Mouse (Mus musculus): ENCODE results near the gene Rasa3. TPM values are rescaled to one million over a fixed set of nuclear protein-coding genes. Genes with fewer than 3 reads are reported as not detected.

The Rasa3 gene
- total and polyA plus RNA-seq, 3 experiments, result 22.4 to 28.0 TPM; not detected in 1

DNA sequence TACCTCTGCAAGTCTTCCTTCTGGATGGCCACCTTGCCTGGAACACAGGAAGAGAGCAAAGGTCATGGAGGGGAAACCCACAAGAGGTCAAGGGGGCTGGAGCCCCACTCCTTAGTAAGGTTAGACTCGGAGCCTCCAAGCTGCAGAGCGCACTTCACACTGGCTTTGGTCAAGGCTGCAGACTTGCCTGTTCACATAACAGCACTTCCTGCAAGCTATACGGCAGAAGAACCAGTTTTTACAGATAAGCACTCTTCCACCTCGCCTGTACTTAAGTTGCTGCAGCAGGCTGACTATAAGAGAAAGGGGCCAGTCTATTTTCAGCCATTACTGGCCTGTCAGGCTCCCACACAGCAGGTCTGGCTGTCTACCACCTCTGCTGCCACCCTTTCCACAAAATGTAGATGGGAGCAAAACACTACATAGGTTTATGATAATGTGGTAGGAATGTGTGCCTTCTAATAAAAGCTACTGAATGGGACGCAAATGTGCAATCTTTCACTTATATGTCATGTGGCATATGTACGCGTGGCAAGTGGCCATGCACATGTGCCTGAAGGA, 71.4 kb downstream of the Rasa3 start:
- Histone ChIP-seq H3K27ac (ENCODE audit: control insufficient read depth, low read depth, low read length) (no peak overlapping the region), H3K4me1 (ENCODE audit: control insufficient read depth in 1 of 2, insufficient read depth in 2 of 2, low read length in 2 of 2) (no peaks in the 10 kb centered on the region)
- TF ChIP-seq TCF12 (IDR thresholded peaks at IDR 0.05; ENCODE audit: low read depth, low read length) (no peak), MAFK (IDR thresholded peaks at IDR 0.05; ENCODE audit: borderline replicate concordance, low read depth, low read length) (no peak), ETS1 (IDR thresholded peaks at IDR 0.05; ENCODE audit: low read depth, low read length) (no peak), MYB (IDR thresholded peaks at IDR 0.05; ENCODE audit: low read depth, low read length) (no peak), CHD1 (IDR thresholded peaks at IDR 0.05; ENCODE audit: low read depth, low read length) (no peak), ELF1 (IDR thresholded peaks at IDR 0.05; ENCODE audit: low read depth, low read length) (no peak)

DNA sequence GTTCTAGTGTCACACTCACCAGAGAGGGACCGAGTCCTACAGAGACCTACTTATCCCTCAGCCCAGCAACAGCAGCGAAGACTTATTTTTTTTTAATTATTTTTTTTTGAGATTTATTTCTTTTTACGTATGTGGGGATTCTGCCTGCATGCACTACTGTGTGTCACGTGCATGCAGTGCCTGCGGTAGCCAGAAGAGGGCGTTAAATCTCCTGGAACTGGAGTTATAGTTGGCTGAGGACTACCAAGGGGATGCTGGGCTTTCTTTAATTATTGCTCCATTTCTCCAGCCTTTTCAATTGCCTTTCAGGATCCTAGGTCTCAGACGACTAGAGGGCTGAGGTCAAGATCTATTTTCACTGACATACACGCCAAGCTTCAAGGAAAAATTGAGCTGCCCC, 74.8 kb downstream of the Rasa3 start:
- no peak overlapping the region for H3K27ac ChIP-seq (ENCODE audit: control insufficient read depth, low read depth, low read length)
- H3K27me3 ChIP-seq (ENCODE audit: control insufficient read depth in 1 of 2, insufficient read depth in 2 of 2, low read length in 2 of 2), result no peaks in the 10 kb centered on the region
- no peaks in the 10 kb centered on the region for H3K36me3 ChIP-seq (ENCODE audit: control insufficient read depth in 1 of 2, insufficient read depth in 2 of 2, low read length in 2 of 2)
- H3K79me2 ChIP-seq (ENCODE audit: control insufficient read depth, insufficient read depth, low read length, poor library complexity), result no peaks in the 10 kb centered on the region
- no peak overlapping the region for H3K9ac ChIP-seq (ENCODE audit: control insufficient read depth, low read depth, low read length, poor library complexity, severe bottlenecking)
- no peak overlapping the region for H3K4me3 ChIP-seq (ENCODE audit: control insufficient read depth in 1 of 2, insufficient read depth in 1 of 2, low read depth in 2 of 2, low read length in 2 of 2)
- peak; percentile 60 for DNase-seq (ENCODE audit: low read depth, low spot score)
- H3K4me1 ChIP-seq (ENCODE audit: control insufficient read depth in 1 of 2, insufficient read depth in 2 of 2, low read length in 2 of 2), result no peaks in the 10 kb centered on the region
- H3K9me3 ChIP-seq (replicated peaks; ENCODE audit: insufficient read depth, low read length), result no peaks in the 10 kb centered on the region
- TF ChIP-seq NELFE (IDR thresholded peaks at IDR 0.05; ENCODE audit: low read depth, low read length), result no peak
- no peak for TF ChIP-seq EP300 (IDR thresholded peaks at IDR 0.05; ENCODE audit: low read depth in 1 of 2, low read length in 2 of 2)
- TF ChIP-seq USF1 (IDR thresholded peaks at IDR 0.05; ENCODE audit: low read depth, low read length), result peak; percentile 39
- TF ChIP-seq GATA1 (IDR thresholded peaks at IDR 0.05; ENCODE audit: low read depth, low read length), result no peak
- TF ChIP-seq MAZ (IDR thresholded peaks at IDR 0.05; ENCODE audit: low read depth, low read length), result no peak
- TF ChIP-seq RAD21 (IDR thresholded peaks at IDR 0.05; ENCODE audit: low read depth, low read length), result peak; percentile 72
- TF ChIP-seq MAFK (IDR thresholded peaks at IDR 0.05; ENCODE audit: borderline replicate concordance, low read depth, low read length), result no peak
- TF ChIP-seq ZC3H11A (IDR thresholded peaks at IDR 0.05; ENCODE audit: low read depth, low read length), result peak; percentile 76
- TF ChIP-seq E2F4 (IDR thresholded peaks at IDR 0.05; ENCODE audit: borderline replicate concordance, low read depth, low read length), result no peak
- TF ChIP-seq BHLHE40 (IDR thresholded peaks at IDR 0.05; ENCODE audit: borderline replicate concordance, low read depth, low read length), result peak; percentile 65; the same call in 1 of the 2 replicates
- no peak for TF ChIP-seq POLR2A (IDR thresholded peaks at IDR 0.05; ENCODE audit: control insufficient read depth in 1 of 2, insufficient read depth in 1 of 2, low read depth in 1 of 2, low read length in 2 of 2, poor library complexity in 1 of 2)
- TF ChIP-seq ZKSCAN1 (IDR thresholded peaks at IDR 0.05; ENCODE audit: low read depth, low read length), result no peak
- no peak for TF ChIP-seq USF2 (IDR thresholded peaks at IDR 0.05; ENCODE audit: borderline replicate concordance in 1 of 2, insufficient read depth in 1 of 2, low read depth in 1 of 2, low read length in 2 of 2)
- TF ChIP-seq MYC (IDR thresholded peaks at IDR 0.05; ENCODE audit: low read depth, low read length), result 0 out of 2 replicates have a peak, but pooled peaks have one; percentile 33
- no peak for TF ChIP-seq ETS1 (IDR thresholded peaks at IDR 0.05; ENCODE audit: low read depth, low read length)
- no peak for TF ChIP-seq GABPA (IDR thresholded peaks at IDR 0.05; ENCODE audit: low read depth, low read length)
- TF ChIP-seq SMC3 (IDR thresholded peaks at IDR 0.05; ENCODE audit: low read depth, low read length), result peak; percentile 85
- no peak for TF ChIP-seq RCOR1 (IDR thresholded peaks at IDR 0.05; ENCODE audit: low read depth, low read length)
- TF ChIP-seq TBP (IDR thresholded peaks at IDR 0.05; ENCODE audit: low read depth, low read length), result no peak
- TF ChIP-seq ZNF384 (IDR thresholded peaks at IDR 0.05; ENCODE audit: low read depth, low read length), result no peak
- peak; percentile 76 for TF ChIP-seq CTCF (IDR thresholded peaks at IDR 0.05 in 2 of 3, conservative IDR thresholded peaks at IDR 0.05 in 1 of 3; ENCODE audit: control insufficient read depth in 1 of 3, insufficient read depth in 1 of 3, low read depth in 2 of 3, low read length in 3 of 3, poor library complexity in 1 of 3, severe bottlenecking in 1 of 3)
- TF ChIP-seq TCF12 (IDR thresholded peaks at IDR 0.05; ENCODE audit: low read depth, low read length), result no peak
- TF ChIP-seq MXI1 (IDR thresholded peaks at IDR 0.05; ENCODE audit: low read depth, low read length), result no peak
- peak; percentile 26; the same call in 1 of the 2 replicates for TF ChIP-seq MAX (IDR thresholded peaks at IDR 0.05; ENCODE audit: low read length)

More for the DNA sequence above, 71.4 kb downstream of the Rasa3 start:
- Histone ChIP-seq H3K9ac (ENCODE audit: control insufficient read depth, low read depth, low read length, poor library complexity, severe bottlenecking) (no peak overlapping the region), H3K36me3 (ENCODE audit: control insufficient read depth in 1 of 2, insufficient read depth in 2 of 2, low read length in 2 of 2) (no peaks in the 10 kb centered on the region), H3K27me3 (ENCODE audit: control insufficient read depth in 1 of 2, insufficient read depth in 2 of 2, low read length in 2 of 2) (no peaks in the 10 kb centered on the region), H3K4me3 (ENCODE audit: control insufficient read depth in 1 of 2, insufficient read depth in 1 of 2, low read depth in 2 of 2, low read length in 2 of 2) (no peak overlapping the region), H3K9me3 (replicated peaks; ENCODE audit: insufficient read depth, low read length) (no peaks in the 10 kb centered on the region), H3K79me2 (ENCODE audit: control insufficient read depth, insufficient read depth, low read length, poor library complexity) (no peaks in the 10 kb centered on the region)
- peak; percentile 37 for DNase-seq (ENCODE audit: low read depth, low spot score)

All from MEL (cell line).